Mouse (Mus musculus) stomach, postnatal 0 days (tissue): ENCODE data around the gene Stk39. TPM values are rescaled to one million over a fixed set of nuclear protein-coding genes. Genes with fewer than 3 reads are reported as not detected.

ENCODE experiments used
- ATAC-seq: fragments of 200-750 bp; cut with Nextera tagmentation; 2 replicates; pipeline ENCODE4 v1.8.0; 2017; ENCODE audit not compliant: low FRiP score, low TSS enrichment
- DNase-seq: peaks from one replicate; pipeline ENCODE4 v3.0.0-alpha.2; 2016; ENCODE audit warnings: low spot score
- H3K27ac ChIP-seq: fragments of 300-500 bp; sonication (generic); replicated peaks from 2 replicates; pipeline ENCODE4 v1.5.1; 2014; ENCODE audit warnings: mild to moderate bottlenecking, control low read depth
- H3K27me3 ChIP-seq: fragments of 300-500 bp; sonication (generic); 2 replicates; pipeline ENCODE4 v1.6.1; 2014; ENCODE audit warnings: low read length; ENCODE audit not compliant: control insufficient read depth, insufficient read depth
- H3K36me3 ChIP-seq: fragments of 300-500 bp; sonication (generic); 2 replicates; pipeline ENCODE4 v1.6.1; 2014; ENCODE audit warnings: low read length, mixed read lengths; ENCODE audit not compliant: control insufficient read depth, insufficient read depth
- H3K4me1 ChIP-seq: fragments of 300-500 bp; sonication (generic); replicated peaks from 2 replicates; pipeline ENCODE4 v1.6.1; 2014; ENCODE audit warnings: antibody characterized with exemption; ENCODE audit not compliant: control insufficient read depth, insufficient read depth
- H3K4me2 ChIP-seq: fragments of 300-500 bp; sonication (generic); replicated peaks from 2 replicates; pipeline ENCODE4 v1.6.1; 2014; ENCODE audit warnings: low read depth, mild to moderate bottlenecking, control low read depth, moderate library complexity
- H3K4me3 ChIP-seq: fragments of 300-500 bp; sonication (generic); 2 replicates; pipeline ENCODE4 v1.5.1; 2014; ENCODE audit warnings: low read depth, low read length, control low read depth
- H3K9ac ChIP-seq: fragments of 300-500 bp; sonication (generic); 2 replicates; pipeline ENCODE4 v1.6.1; 2014; ENCODE audit warnings: mild to moderate bottlenecking, low read length, control low read depth, mixed read lengths
- H3K9me3 ChIP-seq: fragments of 300-500 bp; sonication (generic); 2 replicates; pipeline ENCODE4 v1.6.1; 2016; ENCODE audit warnings: low read length; ENCODE audit not compliant: control insufficient read depth
- CTCF ChIP-seq: IDR thresholded peaks from 2 replicates; pipeline ENCODE4 v1.5.1; 2016; ENCODE audit warnings: antibody characterized with exemption, low read depth, mild to moderate bottlenecking, moderate library complexity
- EP300 ChIP-seq: optimal IDR thresholded peaks from 2 replicates; pipeline ENCODE3; 2016; ENCODE audit warnings: antibody characterized with exemption
- WGBS: fragments of 180-500 bp; shearing (Covaris S2); extraction: QIAGEN DNeasy Blood & Tissue Kit; methylation state at CpG from one replicate; pipeline ENCODE4 v1.1.7; 2014; 5-methylcytosine and 5-hydroxymethylcytosine counted together
- polyA plus RNA-seq: library from polyadenylated mRNA; unstranded; fragments of >200 nt; fragmentation: Nextera tagmentation; extraction: Ambion mirVana; gene quantifications from 2 replicates; pipeline ENCODE4 v1.2.1, GENCODE M21; 2015

Gene Stk39
- polyA plus RNA-seq, 1 experiment from 2014 or later = 23.6 TPM

GRCm38 (mm10) chr2:68371912-68372311, 100.2 kb downstream of the Stk39 start:
- WGBS = 55% methylated on average over 6 of the region's 6 CpGs
- no peak for DNase-seq
- Histone ChIP-seq H3K4me2 (no peak overlapping the region), H3K27ac (no peak overlapping the region), H3K4me3 (no peak overlapping the region), H3K9me3 (no peaks in the 10 kb centered on the region), H3K27me3 (no peaks in the 10 kb centered on the region), H3K9ac (no peak overlapping the region), H3K36me3 (no peaks in the 10 kb centered on the region), H3K4me1 (no peaks in the 10 kb centered on the region)
- ATAC-seq = peak; percentile 66
- TF ChIP-seq EP300 (no peak), CTCF (no peak)

GRCm38 (mm10) chr2:68370326-68370725, 101.7 kb downstream of the Stk39 start:
- DNase-seq (no peak), ATAC-seq (no peak)
- H3K27me3 ChIP-seq = no peaks in the 10 kb centered on the region
- no peak overlapping the region for H3K4me3 ChIP-seq
- TF ChIP-seq CTCF (no peak), EP300 (no peak)
- no peaks in the 10 kb centered on the region for H3K36me3 ChIP-seq
- no peaks in the 10 kb centered on the region for H3K4me1 ChIP-seq
- H3K4me2 ChIP-seq = no peak overlapping the region
- WGBS = 85% methylated on average over 5 of the region's 5 CpGs
- no peak overlapping the region for H3K9ac ChIP-seq
- H3K9me3 ChIP-seq = no peaks in the 10 kb centered on the region
- H3K27ac ChIP-seq = no peak overlapping the region

- no peak overlapping the region for H3K4me2 ChIP-seq
- DNase-seq (no peak), ATAC-seq (no peak)
- no peak overlapping the region for H3K4me3 ChIP-seq
- no peaks in the 10 kb centered on the region for H3K36me3 ChIP-seq
- H3K27me3 ChIP-seq = no peaks in the 10 kb centered on the region
- TF ChIP-seq CTCF (no peak), EP300 (no peak)
- no peak overlapping the region for H3K9ac ChIP-seq
- 84% methylated on average over 6 of the region's 6 CpGs for WGBS
- no peak overlapping the region for H3K27ac ChIP-seq
- no peaks in the 10 kb centered on the region for H3K9me3 ChIP-seq
- H3K4me1 ChIP-seq = no peaks in the 10 kb centered on the region
Measured at GRCm38 (mm10) chr2:68369080-68369479, 103.0 kb downstream of the Stk39 start.

- Histone ChIP-seq H3K4me3 (no peak overlapping the region), H3K9ac (no peak overlapping the region), H3K27me3 (no peaks in the 10 kb centered on the region), H3K36me3 (no peaks in the 10 kb centered on the region), H3K27ac (no peak overlapping the region), H3K4me1 (no peaks in the 10 kb centered on the region), H3K4me2 (no peak overlapping the region), H3K9me3 (no peaks in the 10 kb centered on the region)
- 69% methylated on average over 13 of the region's 13 CpGs for WGBS
- ATAC-seq (no peak), DNase-seq (no peak)
- no peak for TF ChIP-seq CTCF
- TF ChIP-seq EP300 = no peak
Measured at GRCm38 (mm10) chr2:68367944-68368343, 104.1 kb downstream of the Stk39 start.

DNA sequence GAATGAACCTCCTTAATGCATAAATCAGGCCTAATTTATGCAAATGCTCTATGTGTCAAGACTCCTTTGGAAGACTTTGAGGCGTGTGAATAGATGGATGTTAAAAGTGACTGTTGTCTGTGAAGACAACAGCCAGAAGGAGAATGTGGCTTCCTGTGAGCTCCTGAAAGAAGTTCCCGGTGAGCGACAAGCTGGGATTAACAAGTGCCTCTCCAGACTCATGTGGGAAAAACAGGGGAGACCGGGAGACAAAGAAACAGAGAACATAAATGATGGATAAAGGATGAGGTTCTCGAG, 105.2 kb downstream of the Stk39 start:
- no peak for ATAC-seq
- no peak overlapping the region for H3K4me3 ChIP-seq
- DNase-seq = no peak
- H3K9me3 ChIP-seq = no peaks in the 10 kb centered on the region
- 66% methylated on average over 5 of the region's 5 CpGs for WGBS
- H3K36me3 ChIP-seq = no peaks in the 10 kb centered on the region
- no peak overlapping the region for H3K4me2 ChIP-seq
- H3K4me1 ChIP-seq = no peaks in the 10 kb centered on the region
- H3K9ac ChIP-seq = no peak overlapping the region
- TF ChIP-seq EP300 (no peak), CTCF (no peak)
- no peaks in the 10 kb centered on the region for H3K27me3 ChIP-seq
- H3K27ac ChIP-seq = no peak overlapping the region

GRCm38 (mm10) chr2:68366091-68366896, 105.8 kb downstream of the Stk39 start:
- TF ChIP-seq EP300 = no peak
- TF ChIP-seq CTCF = peak; percentile 24
- no peak overlapping the region for H3K9ac ChIP-seq
- no peak overlapping the region for H3K4me3 ChIP-seq
- ATAC-seq = peak; percentile 56; the same call in 1 of the 2 replicates
- no peaks in the 10 kb centered on the region for H3K4me1 ChIP-seq
- H3K4me2 ChIP-seq = peak overlapping the region; percentile 23
- H3K36me3 ChIP-seq = no peaks in the 10 kb centered on the region
- peak; percentile 48 for DNase-seq
- no peak overlapping the region for H3K27ac ChIP-seq
- H3K9me3 ChIP-seq = no peaks in the 10 kb centered on the region
- WGBS = 37% methylated on average over 18 of the region's 18 CpGs
- H3K27me3 ChIP-seq = no peaks in the 10 kb centered on the region
